Mouse (Mus musculus) natural killer cell, adult 2 months (primary cell): ENCODE measurements around the gene Gm3453.
"Not testable (repeated sequence)": the region's sequence is repeated elsewhere in the genome, so short reads cannot be mapped to it uniquely, and the experiment has no call there.

ENCODE experiments used
- DNase-seq, 2 experiments: peaks; one replicate each; pipeline ENCODE4 v3.0.0; 2022; ENCODE audit warnings: low spot score in 2 of 2

The Gm3453 gene

DNA sequence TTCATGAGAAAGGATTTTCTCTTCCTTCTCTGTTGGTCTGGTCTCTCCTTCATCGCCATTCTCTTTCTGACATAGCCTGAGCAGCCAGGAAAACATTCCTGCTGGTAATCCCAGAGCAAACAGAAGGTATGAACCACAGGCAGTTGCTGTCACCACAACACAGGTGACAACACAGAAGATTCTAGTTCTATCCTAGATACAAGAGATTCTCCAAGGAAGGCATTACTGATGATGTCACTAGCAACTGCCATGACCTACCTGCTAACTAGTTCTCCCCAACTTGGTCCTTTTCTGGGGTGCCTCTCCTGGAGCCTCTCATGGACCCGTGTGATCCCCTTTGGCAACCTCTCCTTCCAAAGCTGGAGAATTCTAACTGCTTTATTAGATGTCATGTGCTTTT is at the start of gene Gm3453:
Gene Gm3453, minus strand, starts transcription at position 101 of the 400 bp plus-strand sequence.
- not testable (repeated sequence) for DNase-seq

DNA sequence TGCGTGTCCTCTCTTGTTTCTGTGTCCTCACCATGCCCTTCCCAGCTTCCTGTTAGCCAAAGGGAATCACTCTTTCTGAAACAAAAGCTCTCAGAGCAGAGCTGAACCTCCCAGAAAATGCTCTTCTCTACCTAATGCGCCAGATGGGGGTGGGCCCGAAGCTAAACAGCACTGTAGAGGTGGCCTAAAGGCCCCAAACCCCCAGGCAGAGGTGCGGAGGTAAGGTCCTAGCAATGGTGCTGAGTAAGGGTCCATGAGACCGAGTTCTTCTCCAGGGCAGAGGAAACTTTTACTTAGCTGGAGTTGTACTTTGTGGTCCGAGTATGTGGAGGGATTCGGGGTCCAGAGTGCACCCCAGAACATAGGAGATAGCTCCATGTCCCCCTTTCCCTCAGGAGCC is 8.2 kb upstream of the Gm3453 start:
- peak in 1 of 2 experiments; percentile 7 for DNase-seq

DNA sequence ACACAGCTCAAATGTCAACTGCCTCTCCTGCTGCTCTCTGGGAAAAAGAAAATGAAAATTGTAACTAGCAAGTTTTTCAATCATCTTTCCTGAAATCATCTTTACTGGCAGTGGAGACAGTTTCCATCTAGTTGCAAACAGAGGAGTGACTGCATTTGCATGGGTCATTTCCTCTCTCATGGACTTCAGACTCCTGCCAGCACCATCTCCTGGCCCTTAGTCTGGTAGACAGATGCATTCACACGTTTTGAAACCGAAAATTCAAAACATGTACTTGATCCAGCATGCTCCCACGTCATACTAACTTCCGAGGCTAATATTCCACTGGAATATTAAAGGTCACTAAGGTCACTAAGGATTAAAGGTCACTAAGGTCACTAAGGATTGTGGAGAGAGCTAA is 16.5 kb downstream of the Gm3453 start:
- not testable (repeated sequence) for DNase-seq

DNA sequence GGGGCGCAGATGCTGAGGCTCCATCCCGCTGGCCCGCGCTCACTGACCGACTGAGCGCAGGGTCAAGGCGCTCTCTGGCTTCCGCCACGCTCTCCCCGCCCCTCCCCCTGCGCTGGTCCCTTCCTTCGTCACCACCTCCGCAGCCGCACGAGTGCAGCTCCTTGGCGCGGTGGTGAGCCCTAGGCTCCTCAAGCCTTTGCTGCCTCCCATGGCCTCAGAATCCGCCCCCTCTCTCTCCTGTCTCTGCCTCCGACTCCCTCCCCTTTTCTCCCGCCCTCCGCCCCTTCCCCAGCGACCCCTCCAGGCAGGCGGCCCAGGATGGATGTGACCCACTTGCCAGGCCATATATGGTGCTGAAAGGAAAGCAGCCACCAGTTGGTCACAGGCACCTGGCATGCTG is 17.3 kb downstream of the Gm3453 start, which contains the start of gene Gm3248:
Gene Gm3248, minus strand, starts transcription at position 111 of the 400 bp plus-strand sequence.
- DNase-seq: not testable (repeated sequence)

DNA sequence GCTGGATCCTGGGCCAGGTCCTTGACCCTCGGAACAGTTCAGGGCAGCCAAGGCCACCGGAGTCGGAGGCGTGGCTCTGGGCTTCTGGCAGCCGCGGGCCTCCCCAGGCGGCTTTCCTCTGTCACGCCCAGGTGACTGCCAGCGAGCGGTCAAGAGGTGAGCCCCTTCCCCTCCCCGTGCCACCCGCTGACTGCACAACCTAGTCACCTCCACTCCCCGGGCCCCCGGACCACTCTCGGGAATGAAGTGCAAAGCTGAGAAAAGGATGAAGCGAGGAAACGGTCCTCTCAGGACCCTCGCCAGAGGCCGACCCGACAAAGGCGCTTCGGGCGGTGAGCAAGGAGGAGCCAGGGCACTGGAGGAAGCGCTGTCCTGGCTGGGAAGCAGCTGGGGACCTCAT is 17.8 kb downstream of the Gm3453 start:
- not testable (repeated sequence) for DNase-seq

DNA sequence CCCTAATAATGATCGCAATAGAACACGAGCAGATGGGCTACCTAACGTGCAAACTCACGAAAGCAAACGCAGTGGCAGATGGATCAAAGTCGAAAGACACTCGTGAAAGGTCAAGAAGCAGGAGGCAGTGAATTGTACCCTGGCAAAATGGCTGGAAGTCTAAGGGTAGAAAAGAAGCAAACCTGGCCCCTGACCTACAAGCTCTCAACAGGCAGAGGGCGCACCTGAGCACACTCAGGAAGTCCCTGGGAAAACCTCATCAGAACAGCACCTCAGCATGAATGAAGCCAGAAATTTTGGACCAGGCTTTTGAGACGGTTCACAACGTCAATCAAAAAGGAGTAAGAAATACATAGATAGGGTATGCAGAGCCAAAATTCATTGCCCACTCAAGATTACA is 18.5 kb downstream of the Gm3453 start:
- DNase-seq: not testable (repeated sequence)

DNA sequence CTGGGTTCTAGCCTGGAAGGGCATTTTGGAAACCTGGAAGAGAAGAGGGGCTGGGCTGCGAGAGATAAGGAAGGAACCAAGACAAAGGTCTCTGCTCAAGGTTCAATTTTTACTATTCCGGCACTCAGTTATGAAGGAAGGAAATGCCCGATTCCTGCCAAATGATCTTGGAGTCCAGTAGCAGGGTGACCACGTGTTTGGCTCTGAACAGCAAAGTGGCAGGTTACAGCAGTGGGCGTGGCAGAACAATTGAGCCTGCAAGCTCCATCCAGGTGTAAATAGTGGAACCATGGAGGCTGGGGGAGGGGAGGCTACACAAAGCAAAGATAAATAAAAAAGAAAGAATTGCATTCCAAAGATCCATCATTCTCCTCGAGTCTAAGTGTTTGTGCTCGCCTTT is 55.7 kb downstream of the Gm3453 start:
- DNase-seq: not testable (repeated sequence)
